Mouse (Mus musculus): Measurements from ENCODE around the gene Anapc15-ps. TPM values are rescaled to one million over a fixed set of nuclear protein-coding genes. Genes with fewer than 3 reads are reported as not detected.

The Anapc15-ps gene
- not detected for total RNA-seq (2021)

- no peak for DNase-seq (ENCODE audit: extremely low spot score in 1 of 2, low spot score in 1 of 2)
These were observed at the start of gene Anapc15-ps for GRCm38 (mm10) chr10:95673351-95673750. Gene Anapc15-ps, minus strand, starts transcription at chr10:95673451.

- no peak for DNase-seq (ENCODE audit: extremely low spot score in 1 of 2, low spot score in 1 of 2)
These were observed 49.0 kb upstream of the Anapc15-ps start for GRCm38 (mm10) chr10:95722203-95722611.

- DNase-seq (ENCODE audit: extremely low spot score in 1 of 2, low spot score in 1 of 2), result no peak
These were observed 47.0 kb upstream of the Anapc15-ps start for GRCm38 (mm10) chr10:95720181-95720798.

GRCm38 (mm10) chr10:95719472-95719871 lies 46.2 kb upstream of the Anapc15-ps start:
- DNase-seq (ENCODE audit: extremely low spot score in 1 of 2, low spot score in 1 of 2), result no peak

- no peak for DNase-seq (ENCODE audit: extremely low spot score in 1 of 2, low spot score in 1 of 2)
These were observed 45.5 kb upstream of the Anapc15-ps start for GRCm38 (mm10) chr10:95718760-95719159.

- no peak for DNase-seq (ENCODE audit: extremely low spot score in 1 of 2, low spot score in 1 of 2)
These were observed 43.9 kb upstream of the Anapc15-ps start for GRCm38 (mm10) chr10:95717106-95717680.

GRCm38 (mm10) chr10:95715687-95716086 lies 42.4 kb upstream of the Anapc15-ps start:
- no peak for DNase-seq (ENCODE audit: extremely low spot score in 1 of 2, low spot score in 1 of 2)

GRCm38 (mm10) chr10:95712221-95712620 lies 39.0 kb upstream of the Anapc15-ps start:
- DNase-seq (ENCODE audit: extremely low spot score in 1 of 2, low spot score in 1 of 2), result no peak

GRCm38 (mm10) chr10:95709903-95710660 lies 36.8 kb upstream of the Anapc15-ps start:
- no peak for DNase-seq (ENCODE audit: extremely low spot score in 1 of 2, low spot score in 1 of 2)

GRCm38 (mm10) chr10:95709143-95709880 lies 36.1 kb upstream of the Anapc15-ps start:
- no peak for DNase-seq (ENCODE audit: extremely low spot score in 1 of 2, low spot score in 1 of 2)

- no peak for DNase-seq (ENCODE audit: extremely low spot score in 1 of 2, low spot score in 1 of 2)
These were observed 34.8 kb upstream of the Anapc15-ps start for GRCm38 (mm10) chr10:95708001-95708400.

- DNase-seq (ENCODE audit: extremely low spot score in 1 of 2, low spot score in 1 of 2), result no peak
These were observed 33.6 kb upstream of the Anapc15-ps start for GRCm38 (mm10) chr10:95706867-95707266.

- DNase-seq (ENCODE audit: extremely low spot score in 1 of 2, low spot score in 1 of 2), result no peak
These were observed 32.5 kb upstream of the Anapc15-ps start for GRCm38 (mm10) chr10:95705747-95706146.

- no peak for DNase-seq (ENCODE audit: extremely low spot score in 1 of 2, low spot score in 1 of 2)
These were observed 31.6 kb upstream of the Anapc15-ps start for GRCm38 (mm10) chr10:95704847-95705246.

GRCm38 (mm10) chr10:95703730-95704129 lies 30.5 kb upstream of the Anapc15-ps start:
- no peak for DNase-seq (ENCODE audit: extremely low spot score in 1 of 2, low spot score in 1 of 2)

GRCm38 (mm10) chr10:95700422-95700821 lies 27.2 kb upstream of the Anapc15-ps start:
- DNase-seq (ENCODE audit: extremely low spot score in 1 of 2, low spot score in 1 of 2), result no peak

- no peak for DNase-seq (ENCODE audit: extremely low spot score in 1 of 2, low spot score in 1 of 2)
These were observed 25.9 kb upstream of the Anapc15-ps start for GRCm38 (mm10) chr10:95698920-95699714.

GRCm38 (mm10) chr10:95696253-95696641 lies 23.0 kb upstream of the Anapc15-ps start:
- DNase-seq (ENCODE audit: extremely low spot score in 1 of 2, low spot score in 1 of 2), result no peak

- no peak for DNase-seq (ENCODE audit: extremely low spot score in 1 of 2, low spot score in 1 of 2)
These were observed 22.5 kb upstream of the Anapc15-ps start for GRCm38 (mm10) chr10:95695603-95696252.
